Mouse (Mus musculus) lung, embryonic 15.5 days (tissue): ENCODE data around the gene Plxnc1. TPM values are rescaled to one million over a fixed set of nuclear protein-coding genes. Genes with fewer than 3 reads are reported as not detected.

ENCODE experiments used
- ATAC-seq: fragments of 200-750 bp; cut with Nextera tagmentation; 2 replicates; pipeline ENCODE4 v1.8.0; 2017; ENCODE audit warnings: moderate number of reproducible peaks, borderline replicate concordance; ENCODE audit not compliant: low FRiP score, low TSS enrichment; ENCODE audit errors: extremely low read depth
- H3K27ac ChIP-seq: fragments of 300-500 bp; sonication (generic); 2 replicates; pipeline ENCODE4 v1.5.1; 2015; ENCODE audit warnings: moderate library complexity, mild to moderate bottlenecking, inconsistent platforms
- H3K27me3 ChIP-seq: fragments of 300-500 bp; sonication (generic); 2 replicates; pipeline ENCODE4 v1.6.1; 2015; ENCODE audit warnings: inconsistent platforms
- H3K36me3 ChIP-seq: fragments of 300-500 bp; sonication (generic); 2 replicates; pipeline ENCODE4 v1.6.1; 2015; ENCODE audit warnings: inconsistent platforms
- H3K4me1 ChIP-seq: fragments of 300-500 bp; sonication (generic); 2 replicates; pipeline ENCODE4 v1.6.1; 2015; ENCODE audit warnings: inconsistent platforms
- H3K4me2 ChIP-seq: fragments of 300-500 bp; sonication (generic); 2 replicates; pipeline ENCODE4 v1.6.1; 2015; ENCODE audit warnings: inconsistent platforms, mild to moderate bottlenecking, moderate library complexity
- H3K4me3 ChIP-seq: fragments of 300-500 bp; sonication (generic); 2 replicates; pipeline ENCODE4 v1.5.1; 2015; ENCODE audit warnings: mild to moderate bottlenecking, inconsistent platforms
- H3K9ac ChIP-seq: fragments of 300-500 bp; sonication (generic); 2 replicates; pipeline ENCODE4 v1.6.1; 2015; ENCODE audit warnings: inconsistent platforms
- H3K9me3 ChIP-seq: fragments of 300-500 bp; sonication (generic); 2 replicates; pipeline ENCODE4 v1.6.1; 2016; ENCODE audit warnings: inconsistent platforms
- WGBS: fragments of 180-500 bp; shearing (Covaris S2); methylation state at CpG from one replicate; pipeline ENCODE4 v1.1.7; 2015; 5-methylcytosine and 5-hydroxymethylcytosine counted together
- polyA plus RNA-seq: library from polyadenylated mRNA; unstranded; fragments of >200 nt; fragmentation: Nextera tagmentation; extraction: Ambion mirVana; gene quantifications from 2 replicates; pipeline ENCODE4 v1.2.1, GENCODE M21; 2015

The Plxnc1 gene
- polyA plus RNA-seq, 1 experiment from 2014 or later: 7.1 TPM

DNA sequence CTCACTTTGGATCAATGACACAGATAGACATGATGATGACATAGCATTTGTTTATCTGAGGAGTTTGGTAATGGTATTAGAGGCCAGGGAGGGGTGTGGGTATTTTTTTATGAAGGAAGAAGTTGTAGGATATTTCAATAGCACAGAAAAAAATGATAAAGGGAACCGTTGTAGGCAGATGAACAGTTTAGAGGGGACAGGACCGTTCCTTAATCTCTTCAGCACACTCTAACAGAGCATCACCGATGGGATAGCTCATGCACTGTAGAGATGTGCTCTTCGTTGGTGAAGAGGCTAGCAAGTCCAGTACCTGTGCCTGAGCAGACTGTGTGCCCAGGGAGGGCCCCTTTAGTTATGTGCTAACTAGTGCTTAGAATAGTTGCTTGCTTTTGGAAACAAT lies 165.3 kb downstream of the Plxnc1 start:
- no peak overlapping the region for H3K4me3 ChIP-seq
- ATAC-seq: no peak
- no peaks in the 10 kb centered on the region for H3K27me3 ChIP-seq
- H3K4me2 ChIP-seq: no peak overlapping the region
- H3K36me3 ChIP-seq: peaks cover 3% of the 10 kb centered on the region; the same call in 1 of the 2 replicates
- WGBS: 91% methylated on average over 4 of the region's 4 CpGs
- H3K9me3 ChIP-seq: no peaks in the 10 kb centered on the region
- H3K9ac ChIP-seq: no peak overlapping the region
- H3K4me1 ChIP-seq: no peaks in the 10 kb centered on the region
- H3K27ac ChIP-seq: no peak overlapping the region

- 94% methylated on average over 3 of the region's 3 CpGs for WGBS
Measured at GRCm38 (mm10) chr10:94777576-94777975, 167.1 kb downstream of the Plxnc1 start.

DNA sequence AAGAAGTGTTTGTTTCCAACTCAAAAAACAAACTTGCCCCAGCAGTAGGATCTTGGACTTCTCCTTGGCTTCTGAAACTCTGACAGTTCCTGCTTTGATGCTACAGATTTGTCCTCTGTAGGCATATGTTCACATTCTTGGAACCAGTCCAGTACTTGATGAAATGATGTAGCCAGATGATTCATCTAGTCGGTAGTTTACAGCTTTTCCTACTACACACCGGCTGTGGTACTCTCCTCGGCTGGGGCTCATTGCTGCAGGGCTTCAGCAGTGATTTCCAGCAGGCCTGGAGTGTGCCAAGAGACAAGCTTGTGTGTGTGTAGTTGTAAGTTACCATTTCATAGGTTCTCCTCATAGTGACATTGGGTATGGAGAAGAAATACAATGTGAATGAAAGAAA lies 173.1 kb downstream of the Plxnc1 start:
- ATAC-seq: no peak
- 35% methylated on average over 3 of the region's 3 CpGs for WGBS

More at GRCm38 (mm10) chr10:94777576-94777975, 167.1 kb downstream of the Plxnc1 start:
- Histone ChIP-seq H3K4me2 (no peak overlapping the region), H3K36me3 (peaks cover 3% of the 10 kb centered on the region; the same call in 1 of the 2 replicates), H3K27ac (no peak overlapping the region), H3K9ac (no peak overlapping the region), H3K4me3 (no peak overlapping the region), H3K9me3 (no peaks in the 10 kb centered on the region), H3K4me1 (no peaks in the 10 kb centered on the region), H3K27me3 (no peaks in the 10 kb centered on the region)
- no peak for ATAC-seq

DNA sequence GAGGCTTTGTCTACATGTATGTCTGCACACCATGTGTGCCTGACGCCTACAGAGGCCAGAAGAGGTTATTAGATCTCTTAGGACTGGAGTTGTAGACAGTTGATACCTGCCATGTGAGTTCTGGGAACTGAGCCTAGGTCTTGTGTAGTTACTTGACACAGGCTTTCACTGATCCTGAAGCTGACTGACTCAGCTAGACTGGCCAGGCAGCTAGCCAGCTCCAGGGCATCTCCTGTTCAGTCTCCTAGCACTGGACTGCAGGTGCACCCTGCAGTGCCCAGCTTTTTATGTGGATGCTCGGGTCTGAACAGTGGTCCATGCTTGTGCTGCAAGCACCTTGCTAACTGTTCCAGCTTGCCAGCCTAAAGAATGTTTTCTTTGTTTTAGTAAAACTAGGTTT lies 197.6 kb downstream of the Plxnc1 start:
- Histone ChIP-seq H3K4me1 (no peaks in the 10 kb centered on the region), H3K9me3 (no peaks in the 10 kb centered on the region), H3K36me3 (peaks cover 4% of the 10 kb centered on the region; the same call in 1 of the 2 replicates), H3K4me3 (no peak overlapping the region), H3K27me3 (no peaks in the 10 kb centered on the region), H3K27ac (no peak overlapping the region), H3K9ac (no peak overlapping the region), H3K4me2 (no peak overlapping the region)
- 83% methylated on average over 2 of the region's 2 CpGs for WGBS
- ATAC-seq: no peak

More for the DNA sequence above, 173.1 kb downstream of the Plxnc1 start:
- Histone ChIP-seq H3K27ac (no peak overlapping the region), H3K4me1 (no peaks in the 10 kb centered on the region), H3K27me3 (no peaks in the 10 kb centered on the region), H3K9me3 (no peaks in the 10 kb centered on the region), H3K4me3 (no peak overlapping the region), H3K9ac (no peak overlapping the region), H3K36me3 (no peaks in the 10 kb centered on the region), H3K4me2 (no peak overlapping the region)

- no peak overlapping the region for H3K4me3 ChIP-seq
- ATAC-seq: no peak
- H3K4me1 ChIP-seq: no peaks in the 10 kb centered on the region
- H3K27me3 ChIP-seq: no peaks in the 10 kb centered on the region
- H3K4me2 ChIP-seq: no peak overlapping the region
- WGBS: 94% methylated on average over 3 of the region's 3 CpGs
- H3K27ac ChIP-seq: no peak overlapping the region
- H3K36me3 ChIP-seq: no peaks in the 10 kb centered on the region
- H3K9me3 ChIP-seq: no peaks in the 10 kb centered on the region
- no peak overlapping the region for H3K9ac ChIP-seq
Measured at GRCm38 (mm10) chr10:94741459-94741858, 203.2 kb downstream of the Plxnc1 start.
